Mouse (Mus musculus): ENCODE data around the gene Magoh. TPM values are rescaled to one million over a fixed set of nuclear protein-coding genes. Genes with fewer than 3 reads are reported as not detected.

Gene Magoh
- total and polyA plus RNA-seq, 3 experiments = 207 to 276 TPM; not detected in 1

DNA sequence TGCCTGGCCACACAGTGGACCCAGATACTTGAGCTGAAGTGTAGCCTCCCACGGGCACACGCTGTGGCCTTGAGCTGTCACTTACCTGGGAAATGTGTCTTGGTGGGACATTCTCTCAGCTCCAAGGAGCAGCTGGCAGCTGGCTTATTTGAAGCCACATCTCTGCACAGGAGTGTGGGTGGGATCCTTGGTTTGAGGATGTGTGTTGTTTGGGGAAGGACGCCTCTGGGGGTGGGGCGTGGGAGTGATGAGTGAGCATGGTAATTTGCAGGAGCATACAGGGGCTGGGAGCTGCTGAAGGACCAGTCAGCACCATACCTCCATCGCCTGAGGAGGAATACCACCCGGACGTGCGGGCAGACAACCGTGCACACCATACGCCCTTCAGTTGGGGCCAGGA is 49.4 kb upstream of the Magoh start:
- Histone ChIP-seq H3K79me2 (ENCODE audit: control insufficient read depth, insufficient read depth, low read length, poor library complexity) (0 out of 2 replicates have a peak, but pooled peaks cover 1% of the 10 kb centered on the region), H3K36me3 (ENCODE audit: control insufficient read depth in 1 of 2, insufficient read depth in 2 of 2, low read length in 2 of 2) (no peaks in the 10 kb centered on the region; a peak in 2 of 4 replicates), H3K27me3 (ENCODE audit: control insufficient read depth in 1 of 2, insufficient read depth in 2 of 2, low read length in 2 of 2) (no peaks in the 10 kb centered on the region), H3K4me1 (ENCODE audit: control insufficient read depth in 1 of 2, insufficient read depth in 2 of 2, low read length in 2 of 2) (no peaks in the 10 kb centered on the region), H3K27ac (ENCODE audit: control insufficient read depth, low read depth, low read length) (no peak overlapping the region), H3K9ac (ENCODE audit: control insufficient read depth, low read depth, low read length, poor library complexity, severe bottlenecking) (no peak overlapping the region), H3K4me3 (ENCODE audit: control insufficient read depth in 1 of 2, insufficient read depth in 1 of 2, low read depth in 2 of 2, low read length in 2 of 2) (no peak overlapping the region), H3K9me3 (replicated peaks; ENCODE audit: insufficient read depth, low read length) (no peaks in the 10 kb centered on the region)
- no peak for DNase-seq (ENCODE audit: low read depth, low spot score)
- TF ChIP-seq TBP (IDR thresholded peaks at IDR 0.05; ENCODE audit: low read depth, low read length) (no peak), NELFE (IDR thresholded peaks at IDR 0.05; ENCODE audit: low read depth, low read length) (no peak), SIN3A (IDR thresholded peaks at IDR 0.05; ENCODE audit: low read length) (no peak), MAZ (IDR thresholded peaks at IDR 0.05; ENCODE audit: low read depth, low read length) (no peak), USF2 (IDR thresholded peaks at IDR 0.05; ENCODE audit: borderline replicate concordance in 1 of 2, insufficient read depth in 1 of 2, low read depth in 1 of 2, low read length in 2 of 2) (no peak), EP300 (IDR thresholded peaks at IDR 0.05; ENCODE audit: low read depth in 1 of 2, low read length in 2 of 2) (no peak), POLR2AphosphoS2 (IDR thresholded peaks at IDR 0.05; ENCODE audit: low read length) (no peak), CTCF (IDR thresholded peaks at IDR 0.05 in 2 of 3, conservative IDR thresholded peaks at IDR 0.05 in 1 of 3; ENCODE audit: control insufficient read depth in 1 of 3, insufficient read depth in 1 of 3, low read depth in 2 of 3, low read length in 3 of 3, poor library complexity in 1 of 3, severe bottlenecking in 1 of 3) (no peak), POLR2A (IDR thresholded peaks at IDR 0.05; ENCODE audit: control insufficient read depth in 1 of 2, insufficient read depth in 1 of 2, low read depth in 1 of 2, low read length in 2 of 2, poor library complexity in 1 of 2) (no peak), CHD1 (IDR thresholded peaks at IDR 0.05; ENCODE audit: low read depth, low read length) (no peak), ZNF384 (IDR thresholded peaks at IDR 0.05; ENCODE audit: low read depth, low read length) (no peak), RAD21 (IDR thresholded peaks at IDR 0.05; ENCODE audit: low read depth, low read length) (no peak), MYC (IDR thresholded peaks at IDR 0.05; ENCODE audit: low read depth, low read length) (no peak), CHD2 (IDR thresholded peaks at IDR 0.05; ENCODE audit: low read length) (no peak), GATA1 (IDR thresholded peaks at IDR 0.05; ENCODE audit: low read depth, low read length) (no peak)

DNA sequence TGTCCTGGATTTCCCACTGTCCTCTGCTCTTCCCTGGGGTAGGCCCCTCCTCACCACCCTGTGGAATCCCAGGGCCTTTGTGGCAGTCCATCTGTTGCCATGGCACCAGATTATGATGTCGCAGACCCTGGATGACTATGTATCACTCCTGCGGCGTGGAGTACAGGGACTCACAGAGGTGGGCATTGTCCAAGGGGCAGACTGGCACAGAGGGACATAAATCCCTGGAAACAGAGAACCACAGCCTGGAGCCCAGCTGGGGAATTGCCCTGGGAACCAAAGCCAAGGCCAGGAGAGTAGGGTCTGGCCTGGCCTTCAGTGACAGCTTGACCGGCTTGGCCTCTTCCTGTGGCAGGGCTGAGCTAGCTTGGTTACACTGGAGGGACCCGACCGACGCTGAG is 48.7 kb upstream of the Magoh start:
- no peak for TF ChIP-seq GABPA (IDR thresholded peaks at IDR 0.05; ENCODE audit: low read depth, low read length)
- H3K36me3 ChIP-seq (ENCODE audit: control insufficient read depth in 1 of 2, insufficient read depth in 2 of 2, low read length in 2 of 2) = no peaks in the 10 kb centered on the region; a peak in 2 of 4 replicates
- no peaks in the 10 kb centered on the region for H3K4me1 ChIP-seq (ENCODE audit: control insufficient read depth in 1 of 2, insufficient read depth in 2 of 2, low read length in 2 of 2)
- no peak overlapping the region for H3K9ac ChIP-seq (ENCODE audit: control insufficient read depth, low read depth, low read length, poor library complexity, severe bottlenecking)
- H3K9me3 ChIP-seq (replicated peaks; ENCODE audit: insufficient read depth, low read length) = no peaks in the 10 kb centered on the region
- 0 out of 2 replicates have a peak, but pooled peaks cover 1% of the 10 kb centered on the region for H3K79me2 ChIP-seq (ENCODE audit: control insufficient read depth, insufficient read depth, low read length, poor library complexity)
- no peaks in the 10 kb centered on the region for H3K27me3 ChIP-seq (ENCODE audit: control insufficient read depth in 1 of 2, insufficient read depth in 2 of 2, low read length in 2 of 2)
- H3K4me3 ChIP-seq (ENCODE audit: control insufficient read depth in 1 of 2, insufficient read depth in 1 of 2, low read depth in 2 of 2, low read length in 2 of 2) = no peak overlapping the region
- no peak overlapping the region for H3K27ac ChIP-seq (ENCODE audit: control insufficient read depth, low read depth, low read length)
- DNase-seq (ENCODE audit: low read depth, low spot score) = no peak

DNA sequence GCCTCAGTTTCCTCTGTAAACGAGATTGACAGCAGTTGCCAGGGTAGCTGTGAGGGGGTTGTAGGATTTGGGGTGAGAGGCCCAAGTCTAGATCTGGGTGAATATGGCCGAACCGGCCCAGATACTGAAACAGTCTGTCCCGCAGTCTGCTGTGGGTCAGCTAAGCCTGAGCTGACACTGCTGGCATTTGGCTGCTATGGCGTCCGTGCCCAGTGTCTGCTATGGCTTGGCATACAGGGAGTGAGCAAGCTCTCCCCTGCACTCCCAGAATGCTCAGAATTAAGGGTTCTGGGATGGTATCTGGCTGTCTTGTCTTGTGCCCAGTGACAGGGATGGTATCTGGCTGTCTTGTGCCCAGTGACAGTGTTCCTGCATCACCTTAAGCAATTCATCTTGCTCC is 47.9 kb upstream of the Magoh start:
- Histone ChIP-seq H3K9ac (ENCODE audit: control insufficient read depth, low read depth, low read length, poor library complexity, severe bottlenecking) (no peak overlapping the region), H3K9me3 (replicated peaks; ENCODE audit: insufficient read depth, low read length) (no peaks in the 10 kb centered on the region), H3K4me1 (ENCODE audit: control insufficient read depth in 1 of 2, insufficient read depth in 2 of 2, low read length in 2 of 2) (no peaks in the 10 kb centered on the region), H3K79me2 (ENCODE audit: control insufficient read depth, insufficient read depth, low read length, poor library complexity) (0 out of 2 replicates have a peak, but pooled peaks cover 1% of the 10 kb centered on the region), H3K4me3 (ENCODE audit: control insufficient read depth in 1 of 2, insufficient read depth in 1 of 2, low read depth in 2 of 2, low read length in 2 of 2) (no peak overlapping the region), H3K27me3 (ENCODE audit: control insufficient read depth in 1 of 2, insufficient read depth in 2 of 2, low read length in 2 of 2) (no peaks in the 10 kb centered on the region), H3K27ac (ENCODE audit: control insufficient read depth, low read depth, low read length) (no peak overlapping the region), H3K36me3 (ENCODE audit: control insufficient read depth in 1 of 2, insufficient read depth in 2 of 2, low read length in 2 of 2) (no peaks in the 10 kb centered on the region; a peak in 3 of 4 replicates)
- TF ChIP-seq TAL1 (IDR thresholded peaks at IDR 0.05; ENCODE audit: low read length) (no peak), ELF1 (IDR thresholded peaks at IDR 0.05; ENCODE audit: low read depth, low read length) (no peak), CHD1 (IDR thresholded peaks at IDR 0.05; ENCODE audit: low read depth, low read length) (no peak), NELFE (IDR thresholded peaks at IDR 0.05; ENCODE audit: low read depth, low read length) (no peak), MYB (IDR thresholded peaks at IDR 0.05; ENCODE audit: low read depth, low read length) (no peak), SIN3A (IDR thresholded peaks at IDR 0.05; ENCODE audit: low read length) (no peak), POLR2AphosphoS5 (IDR thresholded peaks at IDR 0.05; ENCODE audit: borderline replicate concordance, low read depth, low read length) (no peak), EP300 (IDR thresholded peaks at IDR 0.05; ENCODE audit: low read depth in 1 of 2, low read length in 2 of 2) (no peak), MXI1 (IDR thresholded peaks at IDR 0.05; ENCODE audit: low read depth, low read length) (no peak)
- DNase-seq (ENCODE audit: low read depth, low spot score) = no peak

Data from MEL (cell line).